Mouse (Mus musculus): Measurements from ENCODE around the gene Hal.

Hal gene

DNA sequence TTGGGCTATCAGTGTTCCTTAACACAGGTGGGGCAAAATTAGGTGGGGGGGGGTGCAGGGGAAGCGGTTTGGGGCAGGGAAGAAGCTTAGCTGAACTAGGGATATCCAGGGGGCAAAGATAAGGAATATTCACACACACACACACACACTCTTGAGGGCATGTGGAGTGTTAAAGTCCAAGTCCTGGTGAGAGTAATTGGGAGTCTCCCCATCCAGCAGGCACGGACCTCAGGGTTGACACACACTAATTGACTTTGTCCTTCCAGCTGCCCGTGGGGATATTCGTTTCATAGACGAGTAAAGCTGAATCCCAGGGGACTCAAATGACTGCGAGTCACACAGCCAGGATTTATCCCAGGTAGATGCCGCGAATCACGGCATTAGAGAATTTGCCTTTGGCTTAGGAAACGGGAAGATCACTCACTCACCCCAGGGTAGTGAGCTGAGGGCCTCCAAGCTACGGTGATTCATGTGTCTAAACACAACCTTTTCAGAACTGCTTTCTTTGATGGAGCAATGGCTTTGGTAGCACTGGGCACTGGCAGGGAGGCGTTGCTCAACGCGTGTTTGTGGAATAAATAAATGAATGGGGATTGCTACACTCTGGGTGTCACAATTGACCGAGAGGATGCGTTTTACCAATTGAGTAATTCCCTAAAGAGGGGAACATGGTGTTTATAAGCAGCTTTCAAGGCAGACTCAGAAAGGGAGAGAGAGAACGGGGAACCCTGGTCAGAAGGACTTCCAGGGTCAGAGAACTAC is at the start of gene Hal:
TSS of gene Hal (plus strand) at position 703 of the 762 bp plus-strand sequence.
- peak; percentile 43 for DNase-seq (ENCODE audit: low read depth, low spot score)

DNA sequence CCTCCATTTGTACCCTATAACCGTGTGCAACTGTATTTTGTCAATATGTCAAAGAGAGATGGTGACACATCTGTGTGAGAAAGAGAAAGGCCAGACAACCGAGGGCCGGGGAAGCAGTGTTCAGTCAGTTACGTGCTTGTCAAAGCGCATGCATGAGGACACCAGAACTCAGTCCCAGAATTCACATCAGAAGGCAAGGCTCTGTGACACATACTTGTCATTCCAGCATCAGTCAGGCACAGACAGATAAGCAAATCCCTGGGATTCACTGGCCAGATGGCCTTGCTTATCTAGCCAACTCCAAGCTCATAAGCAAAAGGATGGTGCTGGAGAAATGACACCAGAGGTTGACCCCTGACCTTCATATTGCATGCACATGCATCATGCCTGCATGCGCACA is 47.1 kb upstream of the Hal start:
- no peak for DNase-seq (ENCODE audit: low read depth, low spot score)

DNA sequence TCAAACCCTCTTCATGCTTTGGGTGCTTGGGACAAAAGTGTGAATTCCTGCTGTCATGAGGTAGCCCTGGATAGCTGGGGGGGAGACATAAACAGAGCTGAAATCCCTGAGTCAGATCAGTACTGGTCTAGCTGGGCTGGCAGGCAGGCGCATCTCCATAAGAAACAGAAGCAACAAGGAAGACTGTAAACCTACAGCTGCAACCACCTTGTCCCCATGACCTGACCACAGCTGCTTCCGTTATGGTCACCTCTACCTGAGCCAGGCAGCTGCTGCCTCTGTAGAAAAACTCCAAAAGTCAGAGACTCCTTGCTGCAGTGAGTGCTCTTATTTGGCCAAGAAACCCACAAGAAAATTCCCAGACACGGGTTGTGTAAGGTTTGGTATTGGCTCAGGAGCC is 46.4 kb upstream of the Hal start:
- no peak for DNase-seq (ENCODE audit: low read depth, low spot score)

DNA sequence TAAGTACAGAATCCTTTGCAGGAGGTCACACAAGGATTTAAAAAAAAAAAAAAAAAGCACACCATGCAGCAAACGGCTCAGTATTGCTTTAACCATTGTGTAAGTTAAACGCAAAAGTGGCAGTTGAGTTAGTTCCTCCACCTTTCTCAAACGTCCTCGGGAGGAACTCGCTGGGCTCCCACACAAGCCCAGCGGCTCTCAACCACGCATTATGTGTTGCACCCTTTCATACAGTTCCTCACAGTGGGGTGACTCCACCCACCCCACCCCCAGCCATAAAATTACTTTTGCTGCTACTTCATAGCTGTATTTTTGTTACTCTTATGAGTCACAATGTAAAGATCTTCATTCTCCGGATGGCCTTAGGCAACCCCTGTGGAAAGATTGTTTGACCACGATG is 44.2 kb upstream of the Hal start:
- no peak for DNase-seq (ENCODE audit: low read depth, low spot score)

DNA sequence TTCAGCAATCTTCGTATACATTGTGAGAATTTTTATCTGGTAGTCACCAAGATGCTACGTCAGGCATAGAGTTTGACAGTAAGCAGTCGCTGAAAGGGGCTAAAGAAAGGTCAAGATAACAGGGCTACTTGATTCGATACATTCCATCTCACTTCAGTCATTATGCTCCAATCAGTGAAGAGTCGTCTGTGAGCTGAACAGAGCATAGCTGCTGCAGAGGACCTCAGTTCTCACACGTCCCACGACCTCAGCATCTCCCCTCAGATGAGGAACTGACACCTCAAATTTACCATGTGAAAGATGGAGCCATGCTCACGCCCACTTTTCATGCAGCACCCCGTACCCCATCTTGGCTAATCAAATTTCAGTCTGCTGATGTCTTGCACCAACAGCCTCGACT is 41.2 kb upstream of the Hal start:
- no peak for DNase-seq (ENCODE audit: low read depth, low spot score)

DNA sequence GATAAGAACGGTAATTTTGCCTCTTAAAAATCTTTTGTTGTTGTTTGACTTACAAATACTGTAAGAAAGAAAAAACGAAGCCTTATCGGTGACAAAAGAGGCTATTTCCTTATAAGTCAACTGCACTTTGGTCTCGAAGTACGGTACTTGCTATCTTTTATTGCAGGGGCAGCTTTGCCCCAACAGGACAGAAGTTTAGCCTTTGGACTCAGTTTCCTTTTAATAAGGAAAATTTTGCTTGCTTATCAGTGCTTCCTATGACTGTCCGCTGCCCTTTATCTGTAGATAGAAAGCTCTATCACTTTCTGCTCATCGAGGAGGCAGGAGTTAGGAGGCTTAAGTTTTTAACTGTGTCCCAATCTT is 33.9 kb upstream of the Hal start:
- DNase-seq (ENCODE audit: low read depth, low spot score) = no peak

DNA sequence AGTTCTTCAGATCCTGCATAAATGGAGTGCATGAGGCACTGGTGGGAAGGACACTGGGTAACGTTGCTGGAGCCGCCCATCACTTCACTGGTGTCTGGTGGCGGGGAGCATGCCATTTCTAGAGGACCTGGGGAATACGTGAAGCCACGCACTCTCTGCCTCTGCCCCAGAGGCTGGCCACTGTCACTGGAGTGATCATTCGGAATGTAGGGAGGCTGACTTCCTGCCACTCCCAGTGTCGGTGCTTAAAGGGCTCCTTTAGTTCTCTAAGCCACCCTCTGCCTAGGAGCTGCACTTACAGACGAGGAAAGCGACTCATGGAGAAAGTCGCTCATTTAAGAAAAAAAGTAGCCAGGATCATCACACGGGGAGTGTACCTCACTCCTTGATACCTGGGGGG is 28.5 kb upstream of the Hal start:
- DNase-seq (ENCODE audit: low read depth, low spot score) = no peak

DNA sequence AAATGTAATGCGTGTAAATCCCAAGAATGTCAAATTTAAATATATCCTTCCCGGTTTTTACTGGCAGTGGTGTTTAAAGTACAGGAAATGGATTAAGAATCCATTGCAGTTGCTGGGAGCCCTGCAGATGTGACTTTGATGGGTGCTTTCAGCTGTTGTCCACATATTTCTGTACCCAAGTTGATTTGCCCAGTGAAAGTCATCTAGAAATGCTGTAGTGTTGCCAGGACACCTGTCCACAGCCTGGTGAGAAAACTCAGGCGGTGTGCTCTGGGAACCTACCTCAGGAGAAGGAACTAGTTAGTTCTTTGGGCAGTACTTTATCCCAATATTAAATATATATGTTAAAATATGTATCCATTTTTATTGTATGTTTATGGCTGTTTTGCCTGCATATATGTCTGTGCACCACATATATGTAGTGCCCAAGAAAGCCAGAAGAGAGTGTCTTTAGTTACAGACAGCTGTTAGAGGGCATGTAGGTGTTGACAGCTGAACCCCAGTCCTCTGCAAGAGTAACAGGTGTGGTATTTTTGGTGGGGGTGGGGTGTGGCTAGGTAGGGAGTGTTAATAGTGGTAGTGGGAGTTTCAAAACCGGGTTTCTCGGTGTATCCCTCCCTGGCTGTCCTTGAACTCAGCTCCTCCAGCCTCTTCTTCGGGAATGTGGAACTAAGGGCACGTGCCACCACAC is 25.7 kb upstream of the Hal start:
- no peak for DNase-seq (ENCODE audit: low read depth, low spot score)

DNA sequence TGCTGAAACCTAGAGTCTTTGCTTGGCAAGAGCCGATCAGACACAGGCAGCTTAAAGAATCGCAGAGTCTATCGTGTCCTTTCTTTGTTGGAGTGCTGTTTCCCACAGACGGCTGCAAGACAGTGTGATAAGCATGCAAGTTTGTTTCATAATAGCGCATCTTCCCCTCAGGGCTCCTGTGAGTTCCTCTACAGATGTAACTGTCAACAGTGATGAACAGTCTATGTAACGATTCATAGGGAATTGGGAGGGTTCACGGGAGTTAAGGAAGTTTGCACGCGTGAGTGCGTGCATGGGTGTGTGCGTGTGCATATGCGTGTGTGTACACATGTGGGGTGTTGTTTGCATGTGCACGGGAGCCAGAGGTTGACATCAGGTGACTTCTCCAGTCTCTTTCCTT is 25.0 kb upstream of the Hal start:
- DNase-seq (ENCODE audit: low read depth, low spot score) = no peak

DNA sequence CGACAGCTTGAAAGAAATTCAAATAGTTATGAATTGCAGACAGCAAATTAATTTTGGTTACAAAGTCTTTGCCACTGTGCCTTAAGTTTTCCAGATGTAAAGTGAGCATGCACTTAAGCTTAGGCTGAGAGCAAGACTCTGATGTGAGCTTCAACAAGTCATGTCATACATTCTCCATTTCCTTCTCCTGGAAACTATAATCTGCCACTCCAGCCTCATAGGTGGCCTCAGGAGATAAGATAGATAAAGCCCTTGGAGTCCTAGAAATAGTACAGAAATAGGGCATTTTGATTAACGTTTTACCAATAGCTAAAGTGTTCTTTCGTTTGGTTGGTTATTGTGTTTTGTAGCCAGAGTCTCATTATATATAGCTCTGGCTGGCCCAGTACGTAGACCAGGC is 21.3 kb upstream of the Hal start:
- DNase-seq (ENCODE audit: low read depth, low spot score) = no peak

DNA sequence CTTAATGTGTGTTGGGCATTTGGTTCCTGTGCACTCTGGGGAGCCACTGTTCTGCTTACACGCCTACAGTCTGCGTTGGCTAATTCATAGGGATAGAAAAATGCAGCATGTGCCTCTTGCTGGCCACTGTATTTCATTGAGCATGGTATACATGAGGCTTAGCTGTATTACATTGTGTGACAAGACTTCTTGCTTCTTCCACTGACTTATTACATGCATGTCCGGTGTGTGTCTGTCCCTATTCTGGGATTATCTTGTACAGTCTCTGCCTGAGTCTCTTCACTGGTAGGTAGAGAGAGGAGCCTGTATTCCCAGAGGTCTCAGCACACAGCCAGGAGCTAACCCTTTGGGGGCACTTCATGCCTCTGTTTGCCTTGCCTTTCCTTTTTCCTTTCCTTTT is 20.8 kb upstream of the Hal start:
- DNase-seq (ENCODE audit: low read depth, low spot score) = no peak

DNA sequence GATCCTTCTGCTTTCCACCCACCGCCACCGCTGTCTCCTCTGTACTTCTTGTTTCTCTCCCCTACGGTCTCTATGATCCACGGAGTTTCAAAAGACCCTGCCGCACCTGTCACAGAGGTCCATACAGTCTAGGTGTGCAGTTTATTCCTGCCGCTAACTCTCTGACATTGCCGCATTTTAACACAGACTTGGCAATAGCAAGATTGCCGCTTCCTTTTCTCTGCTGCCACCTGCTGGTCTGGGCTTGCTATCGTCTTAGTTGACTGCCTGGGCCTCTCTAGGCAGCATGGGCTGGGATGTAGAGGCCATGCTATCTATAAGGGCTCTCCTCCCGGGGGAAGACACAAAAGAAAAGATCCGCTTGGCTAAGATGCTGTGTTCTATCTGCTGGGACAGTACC is 17.2 kb upstream of the Hal start:
- DNase-seq (ENCODE audit: low read depth, low spot score) = peak; percentile 88

DNA sequence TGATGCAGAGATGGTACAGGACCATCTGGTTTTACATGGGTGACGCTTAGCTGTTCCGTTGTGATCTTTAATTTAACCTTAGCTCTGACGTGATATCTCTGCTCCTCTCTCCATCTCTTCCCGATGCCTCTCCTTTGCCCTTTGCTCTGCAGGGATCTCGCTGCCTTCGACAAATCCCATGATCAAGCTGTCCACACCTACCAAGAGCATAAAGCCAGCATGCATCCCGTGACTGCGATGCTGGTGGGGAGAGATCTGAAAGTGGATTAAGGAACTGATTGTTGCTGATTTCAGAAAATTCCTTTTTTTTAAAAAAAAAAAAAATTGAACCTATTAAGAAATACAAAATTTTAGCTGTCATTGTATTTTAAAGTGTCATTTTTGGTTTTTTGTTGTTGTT is 4.1 kb upstream of the Hal start:
- DNase-seq (ENCODE audit: low read depth, low spot score) = no peak

DNA sequence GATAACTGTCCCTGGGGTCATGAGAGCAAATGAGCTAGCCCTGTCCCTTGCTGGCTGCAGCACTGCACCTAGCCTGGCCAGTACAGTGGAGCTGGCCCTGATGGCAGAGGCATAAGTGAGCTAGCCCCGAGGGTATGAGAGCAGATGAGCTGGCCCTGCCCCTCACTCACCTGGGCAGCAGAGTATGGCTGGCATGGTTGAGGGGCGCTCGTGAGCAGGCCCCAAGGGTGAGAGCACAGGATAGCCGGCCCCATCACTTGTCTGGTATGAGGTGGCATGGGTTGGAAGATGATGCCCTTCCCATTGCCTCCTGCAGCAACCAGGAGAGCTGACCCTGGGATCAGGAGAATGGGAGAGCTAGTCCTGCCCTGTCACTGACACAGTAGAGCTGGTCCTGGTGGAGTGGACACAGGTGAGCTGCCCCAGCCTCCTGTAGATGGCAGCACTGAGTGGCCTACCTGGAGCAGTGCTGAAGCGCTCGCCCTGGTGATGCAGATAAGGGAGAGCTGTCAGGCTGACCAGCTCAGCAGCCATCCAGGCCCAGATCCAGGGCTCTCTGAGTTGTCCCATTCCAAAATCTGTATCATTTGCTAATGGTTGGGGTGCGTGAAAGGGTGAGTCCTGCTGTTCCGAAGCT is 3.4 kb upstream of the Hal start:
- no peak for DNase-seq (ENCODE audit: low read depth, low spot score)

DNA sequence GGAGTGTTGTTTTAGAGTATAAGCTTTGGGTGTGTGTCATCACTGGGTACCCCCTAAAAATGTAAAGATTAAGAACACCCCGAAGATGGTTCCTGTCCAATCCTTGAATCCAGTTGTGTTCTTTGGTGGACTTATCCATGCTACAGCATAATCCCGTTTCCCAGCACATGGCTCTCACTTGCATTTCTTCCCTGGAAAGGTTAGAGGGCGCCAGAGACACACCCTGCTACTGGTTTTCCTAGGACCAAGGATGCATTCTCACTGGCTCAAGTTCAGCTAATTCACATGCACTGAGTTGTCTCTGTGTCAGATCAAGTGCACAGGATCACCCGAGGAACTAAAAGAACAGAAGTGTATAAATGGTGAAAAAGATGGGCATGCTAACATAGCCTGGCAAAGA is 1.9 kb upstream of the Hal start:
- no peak for DNase-seq (ENCODE audit: low read depth, low spot score)

DNA sequence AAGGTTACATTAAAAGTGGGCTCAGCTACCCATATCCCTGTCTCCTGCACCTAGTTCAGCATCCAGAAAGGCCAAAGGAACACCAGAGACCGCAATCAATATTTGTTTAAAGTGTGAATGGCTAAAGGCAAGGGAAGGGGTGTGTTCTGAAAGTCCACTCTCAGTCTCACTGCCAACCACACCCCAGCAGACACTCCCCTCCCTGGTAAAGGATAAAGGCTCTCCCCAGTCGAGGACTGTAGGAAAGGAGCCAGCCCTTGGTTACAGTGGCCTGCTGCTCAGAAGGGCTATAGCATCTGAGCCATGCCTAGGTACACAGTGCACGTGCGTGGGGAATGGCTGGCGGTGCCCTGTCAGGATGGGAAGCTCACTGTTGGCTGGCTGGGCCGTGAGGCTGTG is 259 bp downstream of the Hal start:
- DNase-seq (ENCODE audit: low read depth, low spot score) = no peak

DNA sequence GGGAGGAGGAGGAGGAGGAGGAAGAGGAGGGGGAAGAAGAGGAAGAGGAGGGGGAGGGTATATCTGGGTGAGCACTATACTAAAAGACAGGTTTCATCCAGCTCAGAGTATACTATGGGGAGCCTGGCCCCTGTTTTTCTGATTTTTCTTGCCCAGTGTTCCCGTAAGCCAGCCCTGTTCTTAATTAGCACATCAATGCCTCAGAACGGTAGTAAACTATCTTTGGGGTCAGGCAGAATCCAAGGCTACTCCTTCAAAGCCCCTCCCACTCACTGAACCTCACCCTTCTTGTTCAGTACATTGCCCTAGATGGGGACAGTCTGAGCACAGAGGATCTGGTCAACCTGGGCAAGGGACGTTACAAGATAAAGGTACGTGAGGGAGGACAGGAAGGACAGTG is 1.9 kb downstream of the Hal start:
- no peak for DNase-seq (ENCODE audit: low read depth, low spot score)

DNA sequence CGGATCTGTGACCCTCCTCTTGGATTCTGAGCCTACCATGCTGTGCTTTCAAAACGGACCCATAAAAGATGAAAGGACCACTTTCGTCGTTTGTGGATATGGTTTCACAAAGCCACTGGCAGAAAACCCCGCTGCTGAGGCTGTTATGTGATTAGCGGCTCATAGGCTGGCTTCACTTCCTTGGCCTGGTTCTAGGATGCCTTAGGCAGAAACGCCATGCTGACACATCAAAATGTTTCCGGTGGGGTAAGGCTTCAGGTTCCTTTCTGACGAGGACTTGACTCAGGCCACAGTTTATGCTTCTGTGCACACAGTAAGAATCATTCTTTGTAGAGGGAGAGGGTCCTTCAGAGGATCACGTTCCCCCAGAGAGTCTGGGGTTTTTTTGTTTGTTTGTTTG is 12.3 kb downstream of the Hal start:
- DNase-seq (ENCODE audit: low read depth, low spot score) = no peak

DNA sequence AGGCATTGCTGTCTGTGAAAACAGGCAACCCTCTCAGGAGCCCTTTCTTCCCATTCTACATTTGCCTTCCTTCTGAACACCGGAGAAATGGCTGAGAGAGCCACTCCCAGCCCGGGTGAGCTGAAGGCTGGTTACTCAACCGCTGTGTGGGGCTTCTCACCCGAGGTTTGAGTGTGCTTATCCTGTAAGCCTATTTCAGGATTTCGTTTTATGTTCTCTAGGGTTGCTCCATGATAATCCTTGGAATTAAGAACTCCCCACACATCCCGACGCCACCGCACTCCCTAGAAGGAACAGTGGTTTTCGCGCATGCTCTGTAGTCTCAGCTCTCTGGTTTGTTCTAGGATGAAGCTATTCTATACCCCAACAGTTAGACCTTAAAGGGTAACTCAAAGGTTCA is 12.8 kb downstream of the Hal start:
- no peak for DNase-seq (ENCODE audit: low read depth, low spot score)

DNA sequence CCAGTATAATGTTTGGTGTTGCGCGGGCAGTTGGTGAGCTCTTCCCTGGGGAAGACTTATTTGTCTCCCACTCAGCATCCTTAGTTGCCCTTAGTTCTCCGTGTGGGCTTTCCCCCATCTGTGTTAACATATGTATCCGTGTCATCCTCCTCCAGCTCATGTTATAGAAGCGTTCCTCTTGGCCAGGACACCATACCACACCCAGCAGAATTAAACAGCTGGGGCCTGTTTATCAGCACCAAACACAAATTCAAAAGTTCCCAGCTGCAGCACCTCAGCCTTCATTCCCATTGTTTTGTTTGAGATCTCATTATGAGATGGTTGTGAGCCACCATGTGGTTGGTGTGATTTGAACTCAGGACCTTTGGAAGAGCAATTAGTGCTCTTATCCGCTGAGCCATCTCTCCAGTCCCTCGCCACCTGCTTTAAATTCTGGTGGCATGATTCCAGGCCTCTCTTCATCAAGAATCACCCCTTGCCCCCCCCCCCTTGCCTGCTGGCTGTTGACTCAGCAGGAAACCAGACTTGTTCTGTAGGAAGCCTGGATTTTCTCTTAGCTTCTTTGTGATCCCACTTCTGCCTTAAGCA is 19.9 kb downstream of the Hal start:
- DNase-seq (ENCODE audit: low read depth, low spot score) = peak; percentile 14

DNA sequence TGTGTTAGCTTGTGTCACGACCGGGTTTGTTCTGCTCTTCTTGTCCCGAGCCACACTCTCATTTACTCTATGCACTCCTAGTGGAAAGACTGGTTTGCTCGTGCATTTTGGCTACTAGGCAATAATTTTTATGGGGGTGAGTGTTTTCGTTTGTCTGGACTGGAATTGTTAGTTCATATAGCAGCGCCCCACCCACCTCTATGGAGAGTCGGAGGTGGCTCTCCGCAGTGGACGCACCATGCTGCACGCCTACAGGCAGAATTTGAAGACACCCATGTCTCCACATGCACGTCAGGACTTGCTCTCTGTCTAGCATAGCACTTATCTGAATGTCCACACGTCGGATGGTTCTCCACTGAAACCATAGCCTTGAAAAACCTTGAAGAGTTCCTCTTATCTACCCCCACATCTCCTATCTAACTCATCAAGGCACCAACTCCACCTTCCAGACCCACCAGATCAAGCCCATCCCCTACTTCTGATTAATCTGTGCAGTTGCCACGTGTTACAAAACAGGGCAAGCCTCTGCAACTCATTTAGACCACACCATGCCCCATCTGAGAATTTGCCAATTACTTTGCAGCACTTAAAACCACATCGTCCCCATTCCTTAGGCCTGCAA is 21.1 kb downstream of the Hal start:
- no peak for DNase-seq (ENCODE audit: low read depth, low spot score)

DNA sequence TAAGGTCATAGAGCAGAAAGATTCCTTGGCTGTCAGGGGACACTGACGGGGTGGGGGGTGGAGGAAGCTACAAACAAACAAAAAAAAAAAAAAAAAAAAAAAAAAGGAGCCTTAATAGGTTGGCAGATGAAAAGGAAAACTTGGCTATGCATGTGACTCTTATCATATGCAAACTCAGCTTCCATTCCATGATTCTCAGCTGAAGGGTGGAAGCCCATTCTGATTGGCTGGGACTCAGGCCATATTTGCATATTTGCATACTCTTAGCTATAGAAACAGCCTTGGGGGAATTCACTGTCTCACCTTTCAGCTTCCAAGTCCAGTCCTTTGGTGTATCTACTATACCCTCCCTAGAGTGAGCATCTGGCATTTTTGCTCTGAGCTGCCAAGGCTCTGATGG is 26.9 kb downstream of the Hal start:
- no peak for DNase-seq (ENCODE audit: low read depth, low spot score)
